Mouse (Mus musculus) brain, embryonic 14.5 days (tissue): Measurements from ENCODE around the gene Cxcl17. TPM values are rescaled to one million over a fixed set of nuclear protein-coding genes. Genes with fewer than 3 reads are reported as not detected.
"Not testable (repeated sequence)": the region's sequence is repeated elsewhere in the genome, so short reads cannot be mapped to it uniquely, and the experiment has no call there.

Experiments used
- DNase-seq: peaks from one replicate; pipeline ENCODE4 v3.0.0-alpha.2; 2011; ENCODE audit warnings: low read depth
- CTCF ChIP-seq: fragments of 200-500 bp; IDR thresholded peaks from 2 replicates; pipeline ENCODE4 v1.5.1; 2012; ENCODE audit warnings: inconsistent platforms, mild to moderate bottlenecking, moderate library complexity, borderline replicate concordance; ENCODE audit not compliant: insufficient read depth, insufficient read length; ENCODE audit errors: extremely low read depth
- POLR2A ChIP-seq: fragments of 200-500 bp; IDR thresholded peaks from 2 replicates; pipeline ENCODE4 v1.6.1; 2012; ENCODE audit warnings: mild to moderate bottlenecking, inconsistent platforms, borderline replicate concordance; ENCODE audit not compliant: poor library complexity, insufficient read depth, insufficient read length, severe bottlenecking; ENCODE audit errors: extremely low read depth
- polyA plus RNA-seq: library from polyadenylated mRNA; depleted of rRNA; stranded (reverse); fragments of >200 nt; gene quantifications from 2 replicates; pipeline ENCODE4 v1.2.3, GENCODE M21; 2012

Gene Cxcl17
- polyA plus RNA-seq, 1 experiment, result not detected

DNA sequence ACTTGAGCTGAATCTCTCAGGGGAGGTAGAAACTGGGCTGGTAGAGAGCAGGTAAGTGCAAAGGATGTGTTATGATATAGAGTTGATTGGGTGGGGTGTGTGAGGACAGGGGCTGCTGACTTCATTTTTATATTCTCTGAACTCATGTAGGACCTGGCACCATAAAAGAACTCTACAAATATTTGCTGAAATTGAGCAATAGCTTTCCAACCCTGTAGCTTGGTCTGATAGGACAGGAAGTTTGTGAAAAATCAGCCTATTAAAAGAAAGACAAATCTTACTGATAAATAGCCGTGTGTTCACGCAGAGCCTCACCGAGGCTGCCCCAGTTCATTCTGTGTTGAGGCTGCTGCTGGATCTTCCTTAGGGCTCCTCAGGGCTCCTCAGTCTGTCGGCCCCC, 7.3 kb upstream of the Cxcl17 start:
- TF ChIP-seq CTCF (no peak), POLR2A (no peak)
- no peak for DNase-seq

DNA sequence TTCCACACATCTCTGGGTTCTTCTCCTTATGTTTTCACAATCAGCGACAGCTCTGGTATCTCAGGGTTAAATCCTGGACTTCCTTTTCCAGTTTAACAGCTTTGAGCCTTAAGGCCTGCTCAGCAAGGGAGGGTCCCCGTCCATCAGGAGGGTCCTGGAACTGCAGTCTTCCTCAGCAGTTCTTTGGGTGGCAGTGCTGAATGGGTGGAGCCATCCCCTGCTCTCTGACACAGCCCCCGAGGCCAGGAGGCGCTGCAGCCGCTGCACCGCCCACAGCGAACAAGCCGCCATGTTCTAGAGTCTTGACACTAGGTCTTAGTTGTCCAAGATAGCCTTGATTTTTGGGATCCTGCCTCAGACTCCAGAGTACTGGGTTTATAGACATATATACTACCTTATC, 6.8 kb upstream of the Cxcl17 start:
- no peak for DNase-seq
- TF ChIP-seq POLR2A (no peak), CTCF (no peak)

DNA sequence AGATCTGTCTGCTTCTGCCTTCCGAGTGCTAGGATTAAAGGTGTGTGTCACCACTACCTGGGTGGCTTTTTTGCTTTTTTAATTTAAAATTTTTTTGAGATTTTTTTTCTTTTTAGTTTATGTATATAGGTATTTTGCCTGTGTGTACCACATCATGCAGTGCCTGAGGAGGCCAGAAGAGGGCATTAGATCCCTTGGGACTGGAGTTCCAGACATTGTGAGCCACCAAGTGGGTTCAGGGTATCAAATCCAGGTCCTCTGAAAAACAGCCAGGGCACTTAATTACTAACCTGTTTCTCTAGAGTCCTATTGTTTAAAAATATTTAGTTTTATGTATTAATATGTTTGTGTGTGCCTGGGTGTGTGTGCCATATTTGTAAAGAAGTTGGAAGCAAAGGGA, 4.9 kb upstream of the Cxcl17 start:
- TF ChIP-seq POLR2A (no peak), CTCF (peak; percentile 57; the same call in 1 of the 2 replicates)
- DNase-seq, result peak; percentile 50

DNA sequence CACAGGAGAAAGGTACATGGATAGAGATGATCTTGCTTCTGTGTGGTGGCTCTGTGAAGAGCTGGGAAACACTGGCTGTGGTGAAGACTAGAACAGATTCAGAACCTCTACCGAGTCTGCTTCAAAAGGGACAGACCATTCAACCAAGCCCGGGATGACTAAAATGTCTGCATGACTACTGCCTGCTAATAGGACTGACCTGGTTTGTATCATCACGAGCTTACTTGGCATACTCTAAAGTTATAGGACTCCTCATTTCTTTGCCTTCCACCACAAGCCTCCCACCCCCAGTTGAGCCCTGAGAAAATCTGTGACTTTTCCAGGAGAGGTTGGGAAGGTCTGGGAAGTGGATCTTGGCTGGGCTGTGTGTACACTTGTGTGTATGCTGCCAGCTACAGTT, 825 bp downstream of the Cxcl17 start:
- TF ChIP-seq CTCF (no peak), POLR2A (no peak)
- DNase-seq, result no peak

DNA sequence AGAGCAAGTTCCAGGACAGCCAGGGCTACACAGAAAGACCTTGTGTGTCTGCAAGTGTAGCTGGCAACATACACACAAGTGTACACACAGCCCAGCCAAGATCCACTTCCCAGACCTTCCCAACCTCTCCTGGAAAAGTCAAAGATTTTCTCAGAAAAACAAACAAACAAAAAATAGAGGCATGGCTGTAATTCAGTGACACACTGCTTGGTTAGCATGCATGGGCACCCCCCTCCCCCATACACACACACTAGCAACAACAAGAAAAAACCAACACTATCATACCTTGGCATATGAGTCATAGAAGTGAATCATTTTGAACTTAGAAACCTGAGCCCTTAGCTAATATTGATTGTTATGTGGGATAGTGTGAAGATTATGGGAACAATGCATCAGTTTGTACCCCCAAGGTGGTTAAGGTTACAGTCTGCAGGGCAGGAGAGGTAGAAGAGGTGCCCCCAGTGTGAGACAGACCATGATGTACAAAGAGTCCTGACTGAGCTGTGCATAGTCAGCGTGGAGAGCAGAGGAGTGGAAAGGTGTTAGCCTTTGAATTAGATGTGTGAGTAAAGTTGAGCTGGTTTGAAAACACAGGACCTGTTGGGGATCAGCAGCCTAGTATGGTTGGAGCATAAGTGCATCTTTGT, 1.6 kb downstream of the Cxcl17 start:
- no peak for TF ChIP-seq POLR2A
- no peak for TF ChIP-seq CTCF
- DNase-seq, result no peak

DNA sequence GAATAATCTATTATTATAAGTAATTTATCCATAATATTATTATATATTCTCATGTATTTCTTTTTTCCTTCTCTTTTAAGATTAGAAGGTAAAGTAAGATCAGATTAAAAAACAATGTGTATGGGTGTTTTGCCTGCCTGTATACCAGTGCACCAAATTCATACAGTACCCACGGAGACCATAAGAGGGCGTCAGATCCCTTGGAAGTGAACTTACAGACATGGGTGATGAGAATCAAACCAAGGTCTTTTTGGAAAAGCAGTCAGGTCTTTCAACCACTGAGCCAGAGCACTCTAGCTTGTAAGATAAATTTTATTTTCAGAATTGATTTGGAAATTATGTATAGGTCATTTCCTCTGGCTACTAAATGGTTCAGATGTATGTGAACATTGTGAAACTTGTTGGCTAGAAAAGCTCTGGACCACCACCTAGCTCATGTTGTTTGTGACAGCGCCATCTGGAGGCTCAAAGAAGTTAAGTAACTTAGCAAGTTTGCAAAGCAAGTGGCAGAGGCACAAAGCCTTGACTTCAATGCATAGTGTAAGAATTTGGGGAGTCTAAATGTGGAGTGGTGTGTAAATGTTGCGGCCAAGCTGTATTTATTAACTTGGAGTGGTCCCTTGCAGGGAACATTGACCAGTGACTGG, 3.4 kb downstream of the Cxcl17 start:
- peak; percentile 40; the same call in 1 of the 2 replicates for TF ChIP-seq CTCF
- no peak for TF ChIP-seq POLR2A
- DNase-seq, result peak; percentile 50

DNA sequence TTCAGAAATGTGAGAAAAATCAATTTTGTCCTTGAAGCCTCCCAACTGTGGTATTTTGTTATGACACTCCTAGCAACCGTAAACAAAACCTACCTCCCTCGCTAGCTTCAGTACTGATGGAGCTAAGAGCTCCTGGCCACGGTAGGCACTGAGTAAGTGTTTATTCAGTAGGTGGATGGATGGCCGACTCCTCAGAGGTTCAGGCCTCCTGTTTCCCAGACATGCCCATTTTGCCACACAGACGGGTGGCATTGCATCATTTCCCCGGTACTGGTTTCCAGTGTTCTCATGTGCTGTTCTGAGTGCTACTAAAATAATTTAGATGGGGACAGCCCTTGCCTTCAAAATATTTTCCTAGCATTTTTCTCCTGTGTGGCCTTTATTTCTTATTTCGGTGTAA, 6.2 kb downstream of the Cxcl17 start:
- DNase-seq, result no peak

DNA sequence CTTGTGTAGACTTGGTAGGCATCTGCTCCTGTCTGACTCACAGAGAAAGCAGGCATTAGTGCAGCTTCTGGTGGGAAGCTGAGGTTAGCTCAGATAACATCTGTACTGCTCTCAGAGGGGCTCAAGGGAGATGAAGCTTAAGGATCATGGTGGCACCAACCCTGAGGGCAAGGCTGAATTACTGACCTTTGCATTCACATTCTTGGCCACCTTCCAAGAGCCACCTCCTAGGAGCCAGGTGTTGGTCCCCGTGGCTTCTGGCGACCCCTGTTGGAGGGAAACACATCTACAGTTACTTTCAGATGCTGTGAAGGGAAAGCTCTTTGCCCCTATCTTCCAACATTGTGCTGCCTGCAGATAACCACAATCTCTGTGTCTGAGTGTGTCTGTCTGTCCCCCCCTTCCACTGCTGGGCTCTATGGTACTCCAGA, 10.0 kb downstream of the Cxcl17 start:
- TF ChIP-seq POLR2A, result no peak
- TF ChIP-seq CTCF, result peak; percentile 48; the same call in 1 of the 2 replicates
- peak; percentile 20 for DNase-seq

More for the DNA sequence above, 6.2 kb downstream of the Cxcl17 start:
- TF ChIP-seq POLR2A (no peak), CTCF (no peak)

DNA sequence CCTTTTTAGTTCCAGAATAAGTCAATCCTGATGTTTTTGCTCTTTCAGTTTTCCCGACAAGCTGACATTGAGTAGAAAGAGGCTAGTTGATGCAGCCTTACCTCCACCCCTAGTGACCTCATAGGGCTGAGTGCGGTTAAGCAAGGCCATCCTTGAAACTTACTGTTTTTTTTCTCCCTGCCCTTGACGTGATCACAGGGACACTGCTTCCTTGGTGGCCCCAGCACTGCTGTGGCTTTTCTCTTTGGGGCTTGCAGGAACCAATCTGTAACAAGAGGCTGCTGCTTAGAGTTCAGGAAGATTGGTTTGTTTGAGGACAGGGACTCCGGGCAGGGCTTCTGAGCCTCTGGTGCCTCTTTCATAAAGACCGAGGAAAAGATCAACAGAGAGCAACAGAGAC, 10.7 kb downstream of the Cxcl17 start:
- no peak for DNase-seq
- TF ChIP-seq POLR2A (no peak), CTCF (no peak)

DNA sequence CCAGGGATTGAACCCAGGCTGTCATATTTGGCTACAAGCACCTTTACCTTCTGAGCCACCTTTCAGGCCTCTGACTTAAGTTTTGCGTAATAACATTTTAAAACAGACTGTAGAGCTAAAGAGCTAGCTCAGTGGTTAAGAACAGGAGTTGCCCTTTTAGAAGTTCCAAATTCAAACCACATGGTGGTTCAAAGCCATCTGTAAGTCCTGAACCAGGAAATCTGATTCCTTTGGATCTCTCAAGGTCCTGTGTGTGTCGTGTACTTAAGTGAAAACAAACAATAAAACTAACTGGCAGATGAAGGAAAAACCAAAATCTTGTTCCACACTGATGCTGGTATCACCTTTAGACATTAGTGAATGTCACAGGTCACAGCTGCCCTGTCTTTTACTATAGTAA, 11.1 kb downstream of the Cxcl17 start:
- TF ChIP-seq POLR2A (no peak), CTCF (no peak)
- DNase-seq, result no peak

DNA sequence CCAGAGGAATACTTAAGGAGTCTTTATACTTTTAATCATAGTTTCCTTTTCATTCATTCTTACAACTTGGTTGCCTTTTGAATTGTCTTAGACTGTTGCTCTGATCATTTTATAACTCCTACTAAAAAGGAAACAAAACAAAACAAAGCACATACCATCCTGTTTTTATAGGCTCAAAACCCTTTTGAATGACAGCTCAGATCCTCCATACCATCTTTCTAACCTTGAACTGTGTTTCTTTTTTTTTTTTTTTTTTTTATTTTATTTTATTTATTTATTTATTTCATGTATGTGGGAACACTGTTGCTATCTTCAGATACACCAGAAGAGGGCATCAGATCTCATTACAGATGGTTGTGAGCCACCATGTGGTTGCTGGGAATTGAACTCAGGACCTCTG, 13.7 kb downstream of the Cxcl17 start:
- DNase-seq, result not testable (repeated sequence)

DNA sequence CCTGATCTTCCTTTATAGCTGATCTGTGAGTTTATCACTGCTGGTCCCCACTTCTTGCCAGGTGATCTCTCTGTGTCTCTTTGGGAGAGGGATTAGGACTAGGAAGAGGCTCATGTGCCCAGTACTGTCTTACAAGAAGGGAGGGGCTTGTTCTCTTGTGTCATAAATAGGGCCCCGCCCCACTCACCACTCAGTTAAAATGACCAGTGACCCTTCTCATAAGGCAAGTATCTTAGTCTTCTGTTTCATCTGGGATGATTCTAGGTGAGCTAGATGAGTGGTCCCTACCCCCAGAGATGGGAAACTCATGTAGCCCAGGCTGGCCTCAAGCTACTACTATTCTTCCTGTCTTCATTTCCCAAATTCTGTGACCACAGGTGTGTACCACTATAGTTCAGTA, 14.1 kb downstream of the Cxcl17 start, which contains the start of gene Lipe:
Lipe (minus strand) TSS at position 101 of the 400 bp plus-strand sequence.
- no peak for DNase-seq
- no peak for TF ChIP-seq POLR2A
- no peak for TF ChIP-seq CTCF
